31 mouse cellular contexts compared by ENCODE assay signal in the genomic region with DNA sequence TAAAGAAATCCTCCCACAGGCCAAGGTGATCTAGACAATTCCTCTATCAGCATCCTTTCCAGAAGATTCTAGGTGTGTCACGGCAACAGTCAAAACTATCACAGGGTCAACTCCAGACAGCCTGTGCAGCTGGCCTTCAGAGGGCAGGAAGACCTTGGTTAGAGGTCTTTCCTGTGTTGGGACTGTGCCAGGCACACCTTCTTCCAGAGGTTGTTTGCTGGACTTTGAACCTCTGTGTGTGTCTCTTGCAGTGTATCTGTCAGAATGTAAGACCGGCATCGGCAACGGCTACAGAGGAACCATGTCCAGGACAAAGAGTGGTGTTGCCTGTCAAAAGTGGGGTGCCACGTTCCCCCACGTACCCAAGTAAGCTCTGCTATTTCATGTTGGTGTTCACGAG. TPM values are rescaled to one million over a fixed set of nuclear protein-coding genes. Genes with fewer than 3 reads are reported as not detected.
DNase-seq lines count a peak whose midpoint lies in the region; ATAC-seq and TF ChIP-seq lines count a peak whose summit lies in the region.
"Had no signal": no experiment of that assay in that cellular context is flagged by ENCODE, and none has a peak within 500 bp of the region (broad histone marks: within the 10 kb centered on the region; RNA-seq: fewer than 3 reads in every experiment).

No protein-coding gene starts in this region.

- no peak for TF ChIP-seq EP300 in liver, postnatal 0 days (IDR thresholded peaks at IDR 0.05; ENCODE audit: low read depth)

- no peak overlapping the region for H3K4me3 ChIP-seq in kidney, embryonic 15.5 days (replicated peaks)
- no peak overlapping the region for H3K4me3 ChIP-seq in kidney, embryonic 16.5 days (ENCODE audit: low read length)
- no peak overlapping the region for H3K4me3 ChIP-seq in liver, postnatal 0 days (ENCODE audit: low read depth, low read length)
- no peak overlapping the region for H3K4me3 ChIP-seq in liver, embryonic 11.5 days (ENCODE audit: low read depth, low read length)
- H3K4me3 ChIP-seq: embryonic facial prominence, embryonic 10.5 days; embryonic facial prominence, embryonic 13.5 days; erythroblast, embryonic 14.5 days; forebrain, embryonic 12.5 days; forebrain, embryonic 15.5 days; heart, adult 2 months; heart, embryonic 10.5 days; heart, embryonic 13.5 days had no signal

- no peak for TF ChIP-seq CTCF in liver, postnatal 0 days (IDR thresholded peaks at IDR 0.05; ENCODE audit: low read depth)

- no peak overlapping the region for H3K9ac ChIP-seq in kidney, embryonic 15.5 days
- no peak overlapping the region for H3K9ac ChIP-seq in kidney, embryonic 16.5 days (replicated peaks; ENCODE audit: low read length)
- no peak overlapping the region for H3K9ac ChIP-seq in liver, postnatal 0 days (replicated peaks)
- no peak overlapping the region for H3K9ac ChIP-seq in liver, embryonic 11.5 days (ENCODE audit: low read depth, low read length)
- H3K9ac ChIP-seq: embryonic facial prominence, embryonic 13.5 days; forebrain, embryonic 12.5 days; forebrain, embryonic 15.5 days; heart, embryonic 13.5 days had no signal

- 0 out of 2 replicates have a peak, but pooled peaks cover 4% of the 10 kb centered on the region for H3K9me3 ChIP-seq in kidney, embryonic 15.5 days (replicated peaks)
- H3K9me3 ChIP-seq in kidney, embryonic 16.5 days (ENCODE audit: low read length), result peaks cover 3% of the 10 kb centered on the region; the same call in 1 of the 2 replicates
- H3K9me3 ChIP-seq in liver, postnatal 0 days (ENCODE audit: low read length), result no peaks in the 10 kb centered on the region
- H3K9me3 ChIP-seq in liver, embryonic 11.5 days (ENCODE audit: control insufficient read depth, low read length), result no peaks in the 10 kb centered on the region
- H3K9me3 ChIP-seq: embryonic facial prominence, embryonic 10.5 days; embryonic facial prominence, embryonic 13.5 days; forebrain, embryonic 12.5 days; forebrain, embryonic 15.5 days had no signal

- peak; percentile 61 for DNase-seq in kidney, adult 11 months
- DNase-seq in kidney, adult 8-10 months, result peak; percentile 54 to 79
- peak; percentile 33 for DNase-seq in liver, postnatal 0 days
- no peak for DNase-seq in liver, embryonic 11.5 days (ENCODE audit: low spot score)
- DNase-seq in layer of hippocampus, postnatal 14 days (ENCODE audit: low spot score in 2 of 2), result no peak
- DNase-seq in lung, postnatal 25 days (ENCODE audit: low spot score), result no peak
- DNase-seq: adrenal gland, adult 8-10 months; adrenal gland, postnatal 25 days; cerebellum, adult 11-12 months; cerebellum, adult 8-10 months; cerebellum, postnatal 10 days; cerebellum, postnatal 36 days; embryo, embryonic 11 days; gastrocnemius, postnatal 10 days; gastrocnemius, postnatal 36 days; heart, adult 2 months; heart, postnatal 14 days; heart, postnatal 4 days had no signal

- no peaks in the 10 kb centered on the region for H3K4me1 ChIP-seq in kidney, embryonic 15.5 days
- no peaks in the 10 kb centered on the region for H3K4me1 ChIP-seq in kidney, embryonic 16.5 days (ENCODE audit: insufficient read depth, low read length)
- peaks cover 6% of the 10 kb centered on the region; the same call in 1 of the 2 replicates for H3K4me1 ChIP-seq in liver, postnatal 0 days (ENCODE audit: insufficient read depth)
- H3K4me1 ChIP-seq in liver, embryonic 11.5 days (replicated peaks; ENCODE audit: control insufficient read depth, insufficient read depth, low read length), result no peaks in the 10 kb centered on the region
- H3K4me1 ChIP-seq: embryonic facial prominence, embryonic 10.5 days; embryonic facial prominence, embryonic 13.5 days; forebrain, embryonic 12.5 days; forebrain, embryonic 15.5 days; heart, embryonic 10.5 days; heart, embryonic 13.5 days had no signal

- no peak overlapping the region for H3K27ac ChIP-seq in kidney, embryonic 15.5 days
- no peak overlapping the region for H3K27ac ChIP-seq in kidney, embryonic 16.5 days (ENCODE audit: low read length)
- H3K27ac ChIP-seq in liver, postnatal 0 days (ENCODE audit: low read depth), result no peak overlapping the region
- no peak overlapping the region for H3K27ac ChIP-seq in liver, embryonic 11.5 days (ENCODE audit: low read depth, low read length)
- H3K27ac ChIP-seq: embryonic facial prominence, embryonic 10.5 days; embryonic facial prominence, embryonic 13.5 days; forebrain, embryonic 12.5 days; forebrain, embryonic 15.5 days; heart, adult 2 months; heart, embryonic 10.5 days; heart, embryonic 13.5 days had no signal

- no peak for ATAC-seq in kidney, embryonic 15.5 days (replicated peaks; ENCODE audit: low FRiP score)
- ATAC-seq in kidney, embryonic 16.5 days (ENCODE audit: low FRiP score, low TSS enrichment), result no peak
- ATAC-seq in liver, postnatal 0 days, result no peak
- no peak for ATAC-seq in liver, embryonic 11.5 days (replicated peaks; ENCODE audit: low FRiP score)
- ATAC-seq: activated CD4-positive, CD25-positive, alpha-beta regulatory T cell, adult 4 months; forebrain, embryonic 15.5 days had no signal

- 84% methylated on average over 7 of the region's 7 CpGs for WGBS in kidney, embryonic 15.5 days
- 85% methylated on average over 7 of the region's 7 CpGs for WGBS in kidney, embryonic 16.5 days
- WGBS in liver, postnatal 0 days (ENCODE audit: insufficient replicate concordance), result 74% methylated on average over 7 of the region's 7 CpGs
- 90% methylated on average over 7 of the region's 7 CpGs for WGBS in liver, embryonic 11.5 days

- H3K36me3 ChIP-seq in kidney, embryonic 15.5 days, result no peaks in the 10 kb centered on the region
- H3K36me3 ChIP-seq in kidney, embryonic 16.5 days (ENCODE audit: insufficient read depth, low read length), result no peaks in the 10 kb centered on the region
- H3K36me3 ChIP-seq in liver, postnatal 0 days (replicated peaks; ENCODE audit: insufficient read depth, low read length), result peaks cover 16% of the 10 kb centered on the region; the same call in 1 of the 2 replicates
- no peaks in the 10 kb centered on the region; the same call in 1 of the 2 replicates for H3K36me3 ChIP-seq in liver, embryonic 11.5 days (ENCODE audit: control insufficient read depth, insufficient read depth, low read length)
- H3K36me3 ChIP-seq: embryonic facial prominence, embryonic 10.5 days; embryonic facial prominence, embryonic 13.5 days; forebrain, embryonic 12.5 days; forebrain, embryonic 15.5 days; heart, embryonic 10.5 days; heart, embryonic 13.5 days had no signal

- no peak overlapping the region for H3K4me2 ChIP-seq in kidney, embryonic 15.5 days
- H3K4me2 ChIP-seq in kidney, embryonic 16.5 days (replicated peaks; ENCODE audit: low read depth, low read length), result no peak overlapping the region
- H3K4me2 ChIP-seq in liver, postnatal 0 days (ENCODE audit: low read depth, low read length), result no peak overlapping the region
- H3K4me2 ChIP-seq in liver, embryonic 11.5 days, result no peak overlapping the region
- H3K4me2 ChIP-seq: embryonic facial prominence, embryonic 13.5 days; forebrain, embryonic 12.5 days; forebrain, embryonic 15.5 days; heart, embryonic 13.5 days had no signal

- no peaks in the 10 kb centered on the region for H3K27me3 ChIP-seq in kidney, embryonic 15.5 days
- no peaks in the 10 kb centered on the region for H3K27me3 ChIP-seq in kidney, embryonic 16.5 days (ENCODE audit: insufficient read depth, low read length)
- no peaks in the 10 kb centered on the region for H3K27me3 ChIP-seq in liver, postnatal 0 days (ENCODE audit: insufficient read depth, low read length)
- H3K27me3 ChIP-seq in liver, embryonic 11.5 days (replicated peaks; ENCODE audit: control insufficient read depth, insufficient read depth, low read length), result peaks cover 8% of the 10 kb centered on the region; the same call in 1 of the 2 replicates
- H3K27me3 ChIP-seq: embryonic facial prominence, embryonic 13.5 days; forebrain, embryonic 12.5 days; forebrain, embryonic 15.5 days had no signal

RNA-seq across cellular contexts. Expression of a gene that starts 9.8 kb away (rescaled TPM):
- polyA plus RNA-seq in kidney, embryonic 15.5 days (2015; fragmentation: Nextera tagmentation; extraction: Ambion mirVana), result 1.4 and 3.6 TPM in 2 replicates
- 0.75 and 1.0 TPM in 2 replicates for polyA plus RNA-seq in kidney, embryonic 16.5 days (2015; fragmentation: Nextera tagmentation; extraction: Ambion mirVana)
- polyA plus RNA-seq in liver, postnatal 0 days (2015; fragmentation: Nextera tagmentation; extraction: Ambion mirVana), result 1,130 and 1,170 TPM in 2 replicates
- 130 and 157 TPM in 2 replicates for polyA plus RNA-seq in liver, embryonic 11.5 days (2014; fragmentation: Nextera tagmentation; extraction: Ambion mirVana)
- total RNA-seq in layer of hippocampus, postnatal 14 days (2021), result not detected
- total RNA-seq: adrenal gland, postnatal 25 days; ES-E14; granulocyte monocyte progenitor cell, adult 5-6 weeks; heart, adult 2 months; heart, postnatal 14 days had no signal
- polyA plus RNA-seq: activated CD4-positive, CD25-positive, alpha-beta regulatory T cell, adult 4 months; embryonic facial prominence, embryonic 10.5 days; embryonic facial prominence, embryonic 13.5 days; forebrain, embryonic 15.5 days; hindbrain, embryonic 11.5 days had no signal

Comparison
In these comparisons a context has a peak if more than half of its experiments do, and no peak if none do; other contexts are left out.
1. DNase-seq: peak in kidney, adult 11 months (single experiment), kidney, adult 8-10 months (2 of 2) and liver, postnatal 0 days (single experiment); none in liver, embryonic 11.5 days (single experiment), layer of hippocampus, postnatal 14 days (0 of 2) and lung, postnatal 25 days (single experiment).
2. RNA of a gene that starts 9.8 kb away (polyA plus RNA-seq): 1,130 to 1,170 TPM in liver, postnatal 0 days and 130 to 157 TPM in liver, embryonic 11.5 days; 1.4 to 3.6 TPM in kidney, embryonic 15.5 days and 0.75 to 1.0 TPM in kidney, embryonic 16.5 days; every median in the first group is over 10 times any median in the second.